Mouse (Mus musculus): ENCODE results near the gene Ddias. TPM values are rescaled to one million over a fixed set of nuclear protein-coding genes. Genes with fewer than 3 reads are reported as not detected.

Gene Ddias
- total and polyA plus RNA-seq, 2 experiments from 2014 or later = 2.4 to 3.7 TPM

DNA sequence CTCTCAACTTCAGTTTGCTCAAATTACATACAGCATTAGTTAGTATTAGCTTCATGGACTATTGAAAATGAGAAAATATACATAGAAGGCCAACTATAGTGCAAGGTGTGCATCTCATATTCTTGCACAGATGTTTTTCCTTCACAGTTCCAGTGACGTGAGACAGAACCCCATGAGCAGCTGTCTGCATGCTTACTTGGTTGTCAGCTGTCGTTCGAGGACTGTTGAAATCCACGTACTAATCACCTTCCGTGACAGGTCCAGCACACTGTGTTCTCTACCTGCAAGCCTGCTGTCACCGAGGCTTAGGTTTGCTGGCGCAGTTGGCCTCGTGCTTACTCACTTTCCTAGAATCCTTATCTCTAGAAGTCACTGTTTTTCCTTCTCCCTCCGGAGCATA lies 56.2 kb downstream of the Ddias start:
- Histone ChIP-seq H3K4me2 (ENCODE audit: low read depth, low read length, poor library complexity, severe bottlenecking) (no peak overlapping the region), H3K9me3 (ENCODE audit: low read length) (no peaks in the 10 kb centered on the region), H3K4me1 (ENCODE audit: insufficient read depth, low read length) (no peaks in the 10 kb centered on the region), H3K27ac (ENCODE audit: low read depth, low read length) (no peak overlapping the region), H3K27me3 (ENCODE audit: insufficient read depth, low read length) (no peaks in the 10 kb centered on the region), H3K4me3 (ENCODE audit: low read depth, low read length) (no peak overlapping the region), H3K36me3 (ENCODE audit: insufficient read depth, low read length) (no peaks in the 10 kb centered on the region), H3K9ac (replicated peaks; ENCODE audit: low read length, poor library complexity, severe bottlenecking) (no peak overlapping the region)
- ATAC-seq (ENCODE audit: low FRiP score) (no peak), DNase-seq (ENCODE audit: low spot score) (no peak)
- 92% methylated on average over 9 of the region's 9 CpGs for whole genome bisulfite sequencing
- no peak for TF ChIP-seq CTCF (IDR thresholded peaks at IDR 0.05)

DNA sequence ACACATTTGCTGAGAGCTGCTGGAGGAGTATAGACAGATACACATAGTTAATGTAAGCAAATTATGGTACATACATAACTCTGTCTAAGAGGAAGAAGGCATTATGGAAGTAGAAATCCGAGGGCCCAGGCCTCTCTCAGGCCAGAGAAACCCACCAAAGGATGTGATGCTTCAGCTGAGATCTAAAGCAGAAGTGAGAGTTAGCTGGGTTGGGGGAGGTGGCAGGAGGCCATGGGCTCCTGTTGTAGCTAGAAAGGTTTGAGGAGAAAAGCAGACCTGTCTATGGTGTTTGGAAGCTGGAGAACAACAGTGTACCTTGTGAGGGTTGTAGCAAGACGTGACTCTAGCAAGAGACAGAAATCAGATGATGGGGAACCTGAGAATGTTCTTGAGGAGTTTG lies 56.8 kb downstream of the Ddias start:
- 89% methylated on average over 2 of the region's 2 CpGs for WGBS
- ATAC-seq (ENCODE audit: low FRiP score) (no peak), DNase-seq (ENCODE audit: low spot score) (no peak)
- Histone ChIP-seq H3K36me3 (ENCODE audit: insufficient read depth, low read length) (no peaks in the 10 kb centered on the region), H3K27me3 (ENCODE audit: insufficient read depth, low read length) (no peaks in the 10 kb centered on the region), H3K9me3 (ENCODE audit: low read length) (no peaks in the 10 kb centered on the region), H3K4me3 (ENCODE audit: low read depth, low read length) (no peak overlapping the region), H3K4me1 (ENCODE audit: insufficient read depth, low read length) (no peaks in the 10 kb centered on the region), H3K9ac (replicated peaks; ENCODE audit: low read length, poor library complexity, severe bottlenecking) (no peak overlapping the region), H3K4me2 (ENCODE audit: low read depth, low read length, poor library complexity, severe bottlenecking) (no peak overlapping the region), H3K27ac (ENCODE audit: low read depth, low read length) (no peak overlapping the region)
- TF ChIP-seq CTCF (IDR thresholded peaks at IDR 0.05) = no peak

DNA sequence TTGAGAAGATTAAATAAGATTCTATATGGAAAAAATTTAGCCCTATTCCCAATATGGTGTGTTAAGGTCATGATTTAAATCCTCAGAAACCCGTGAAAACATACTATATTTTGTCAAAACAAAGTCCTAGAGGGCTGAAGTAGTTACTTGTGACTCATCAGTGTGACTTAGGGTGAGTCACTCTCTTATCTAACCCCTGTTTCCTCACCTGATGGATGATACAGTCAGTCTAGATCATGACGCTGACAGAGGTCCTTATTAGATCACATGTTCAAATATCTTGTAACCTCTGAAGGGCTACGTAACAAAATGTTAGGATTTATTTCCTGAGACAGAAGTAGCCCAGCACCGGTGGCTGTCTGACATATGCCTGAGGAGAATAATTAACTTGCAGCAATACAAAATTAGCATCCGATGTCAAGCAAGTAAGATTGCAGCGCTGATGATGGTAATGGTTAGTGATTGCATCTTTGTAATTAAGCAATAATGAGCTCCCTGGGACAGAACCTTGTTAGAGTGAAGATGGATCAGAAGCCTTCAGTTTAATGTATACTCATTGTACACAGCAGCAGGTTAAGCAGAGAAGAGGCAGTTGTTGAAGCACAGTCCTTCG lies 62.3 kb downstream of the Ddias start:
- no peak overlapping the region for H3K4me2 ChIP-seq (ENCODE audit: low read depth, low read length, poor library complexity, severe bottlenecking)
- H3K36me3 ChIP-seq (ENCODE audit: insufficient read depth, low read length) = no peaks in the 10 kb centered on the region
- H3K4me1 ChIP-seq (ENCODE audit: insufficient read depth, low read length) = no peaks in the 10 kb centered on the region; the same call in 1 of the 2 replicates
- H3K9me3 ChIP-seq (ENCODE audit: low read length) = no peaks in the 10 kb centered on the region
- DNase-seq (ENCODE audit: low spot score) = peak; percentile 26
- H3K9ac ChIP-seq (replicated peaks; ENCODE audit: low read length, poor library complexity, severe bottlenecking) = no peak overlapping the region
- no peak overlapping the region for H3K4me3 ChIP-seq (ENCODE audit: low read depth, low read length)
- no peak for TF ChIP-seq CTCF (IDR thresholded peaks at IDR 0.05)
- no peak overlapping the region for H3K27ac ChIP-seq (ENCODE audit: low read depth, low read length)
- no peak; the same call in 1 of the 2 replicates for ATAC-seq (ENCODE audit: low FRiP score)
- H3K27me3 ChIP-seq (ENCODE audit: insufficient read depth, low read length) = no peaks in the 10 kb centered on the region
- WGBS = 72% methylated on average over 7 of the region's 7 CpGs

Other genes starting within 250 kb of the Ddias start
- gene Ankrd42, start 237.1 kb downstream of the Ddias start, total RNA-seq (2014; rRNA removed) = 25.8 and 29.3 TPM in 2 replicates
- gene Ankrd42, start 237.1 kb downstream of the Ddias start, polyA plus RNA-seq (2015; fragmentation: Nextera tagmentation; extraction: Ambion mirVana) = 20.6 and 23.0 TPM in 2 replicates
- gene Pcf11, start 204.3 kb downstream of the Ddias start, total RNA-seq (2014; rRNA removed) = 34.6 and 37.3 TPM in 2 replicates
- 11.2 and 14.7 TPM in 2 replicates for gene Pcf11, start 204.3 kb downstream of the Ddias start, polyA plus RNA-seq (2015; fragmentation: Nextera tagmentation; extraction: Ambion mirVana)
- 37.2 and 44.7 TPM in 2 replicates for gene Rab30, start 132.6 kb downstream of the Ddias start, total RNA-seq (2014; rRNA removed)
- 13.6 and 18.5 TPM in 2 replicates for gene Rab30, start 132.6 kb downstream of the Ddias start, polyA plus RNA-seq (2015; fragmentation: Nextera tagmentation; extraction: Ambion mirVana)
- 20.1 and 22.1 TPM in 2 replicates for gene Prcp, start 223 bp upstream of the Ddias start, total RNA-seq (2014; rRNA removed)
- 12.8 and 14.3 TPM in 2 replicates for gene Prcp, start 223 bp upstream of the Ddias start, polyA plus RNA-seq (2015; fragmentation: Nextera tagmentation; extraction: Ambion mirVana)
- gene Fam181b, start 205.6 kb upstream of the Ddias start, total RNA-seq (2014; rRNA removed) = 59.1 and 61.4 TPM in 2 replicates
- 33.5 and 34.2 TPM in 2 replicates for gene Fam181b, start 205.6 kb upstream of the Ddias start, polyA plus RNA-seq (2015; fragmentation: Nextera tagmentation; extraction: Ambion mirVana)